Mouse (Mus musculus): ENCODE measurements at regions not wholly inside any gene's neighbourhood (a gene's known extent, or its start where the extent isn't known, plus 50 kb on each side); places are given as distances from the start of the nearest gene placed in this dataset.
"Not testable (repeated sequence)": the region's sequence is repeated elsewhere in the genome, so short reads cannot be mapped to it uniquely, and the experiment has no call there.

DNA sequence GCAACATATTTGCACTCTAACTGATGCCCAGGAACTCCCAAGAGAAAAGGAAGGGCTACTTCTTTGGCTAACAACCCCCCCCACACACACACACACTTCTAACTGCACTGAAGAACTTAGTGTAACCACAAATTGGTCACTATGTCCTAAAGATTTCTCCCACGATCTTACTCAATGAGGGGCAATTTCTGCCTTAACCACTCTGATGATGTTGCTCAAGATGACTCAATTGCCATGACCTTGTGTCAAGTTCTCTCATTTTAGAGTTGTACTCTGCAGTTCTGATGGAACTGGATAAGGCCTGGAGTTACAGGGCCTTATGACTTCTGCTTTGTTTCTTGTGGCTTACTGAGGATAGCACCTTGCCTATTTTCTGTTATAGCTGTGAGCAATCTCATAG is 81.7 kb downstream of the Sem1 start:
- no peak for DNase-seq (ENCODE audit: low read depth)

DNA sequence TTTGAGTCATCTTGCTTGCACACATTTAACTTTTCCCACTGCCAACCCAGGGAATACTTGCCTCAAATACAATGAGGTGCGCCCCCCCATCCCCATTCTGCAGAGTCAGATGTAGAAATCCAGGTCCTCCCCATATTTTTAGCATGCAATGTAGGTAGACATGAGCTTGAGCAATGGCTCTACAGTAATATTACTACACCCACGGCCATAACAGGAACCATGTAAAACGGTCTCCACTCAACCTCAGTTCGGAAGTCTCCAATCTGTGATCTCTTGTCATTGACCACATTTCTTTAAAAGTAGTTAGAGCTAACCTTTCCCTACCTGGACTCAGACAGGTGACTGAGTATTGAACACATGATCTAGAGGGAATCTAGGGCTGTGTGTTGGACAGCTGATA is 82.1 kb downstream of the Sem1 start:
- DNase-seq (ENCODE audit: low read depth), result no peak

GRCm38 (mm10) chr6:6488191-6488590 is 90.3 kb downstream of the Sem1 start:
- DNase-seq (ENCODE audit: low read depth), result no peak

DNA sequence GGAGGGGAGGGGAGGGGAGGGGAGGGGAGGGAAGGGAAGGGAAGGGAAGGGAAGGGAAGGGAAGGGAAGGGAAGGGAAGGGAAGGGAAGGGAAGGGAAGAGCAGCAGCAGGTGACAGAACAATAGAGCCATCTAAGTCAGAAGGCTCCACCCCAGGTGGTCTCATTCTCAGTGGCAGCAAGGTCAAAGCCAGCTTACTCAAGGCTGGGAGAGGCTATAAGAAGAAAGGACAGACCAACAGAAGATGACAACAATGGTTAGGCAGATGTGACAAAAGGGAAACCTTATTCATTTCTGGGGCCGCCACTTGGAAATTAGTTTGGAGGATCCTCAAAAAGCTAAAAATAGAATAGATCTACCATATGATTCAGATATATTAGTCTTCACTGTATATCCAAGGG is 96.9 kb downstream of the Sem1 start:
- not testable (repeated sequence) for DNase-seq (ENCODE audit: low read depth)

GRCm38 (mm10) chr6:6470397-6470796 is 108.1 kb downstream of the Sem1 start:
- DNase-seq (ENCODE audit: low read depth), result no peak

DNA sequence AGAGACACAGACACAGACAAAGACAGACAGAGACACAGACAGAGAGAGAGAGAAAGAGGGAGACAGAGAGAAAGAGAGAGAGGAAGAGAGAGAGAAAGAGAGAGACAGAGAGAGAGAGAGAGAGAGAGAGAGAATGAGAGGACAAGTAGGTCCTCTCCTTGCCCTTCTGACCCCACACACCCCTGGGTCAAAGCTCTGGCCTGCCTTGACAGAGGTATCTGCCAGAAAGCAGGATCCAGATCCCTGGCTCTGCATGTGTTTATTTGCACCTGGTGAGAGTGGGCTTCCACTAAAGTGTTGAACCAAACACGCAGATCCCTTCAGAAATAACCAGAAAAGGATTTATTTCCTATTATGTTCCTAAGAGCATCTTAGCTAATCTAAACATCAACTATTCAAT is 110.9 kb downstream of the Sem1 start:
- no peak for DNase-seq (ENCODE audit: low read depth)

GRCm38 (mm10) chr6:6466231-6466630 is 112.2 kb downstream of the Sem1 start:
- DNase-seq (ENCODE audit: low read depth), result no peak

DNA sequence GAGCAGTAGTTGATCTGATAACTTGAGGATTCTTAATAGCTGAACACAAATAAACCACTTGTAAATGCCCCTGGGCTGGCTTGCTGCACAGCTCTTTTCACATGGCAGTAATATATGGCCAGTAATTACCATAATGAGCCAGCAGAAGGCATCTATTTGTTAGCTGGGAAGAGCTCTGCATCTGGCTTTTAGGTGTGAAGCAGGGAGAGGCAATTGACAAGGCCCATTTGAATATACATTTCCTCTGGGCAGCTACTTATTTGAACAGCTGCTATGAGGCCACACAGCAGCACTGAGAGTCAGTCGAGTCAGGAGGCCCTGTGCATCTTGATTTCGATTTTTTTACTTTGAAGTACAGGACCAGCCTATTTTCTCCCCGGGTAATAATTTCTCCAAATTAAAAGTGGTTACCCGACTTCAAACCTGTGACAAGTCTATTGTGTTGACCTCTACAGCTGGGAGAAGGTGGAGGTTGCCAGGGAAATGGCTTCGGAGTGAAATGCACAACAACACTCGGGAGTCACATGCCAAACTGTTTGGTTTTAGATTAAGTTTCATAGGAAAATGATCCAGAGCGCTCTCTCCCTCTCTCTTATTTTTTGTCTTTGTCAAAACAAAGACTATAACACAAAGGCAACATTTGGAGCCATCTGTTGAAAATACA is 114.5 kb downstream of the Sem1 start:
- no peak for DNase-seq (ENCODE audit: low read depth)

- no peak for DNase-seq (ENCODE audit: low read depth)
Measured at GRCm38 (mm10) chr6:6459918-6460239, 118.6 kb downstream of the Sem1 start.

GRCm38 (mm10) chr6:6459006-6459917 is 119.2 kb downstream of the Sem1 start:
- DNase-seq (ENCODE audit: low read depth), result no peak

DNA sequence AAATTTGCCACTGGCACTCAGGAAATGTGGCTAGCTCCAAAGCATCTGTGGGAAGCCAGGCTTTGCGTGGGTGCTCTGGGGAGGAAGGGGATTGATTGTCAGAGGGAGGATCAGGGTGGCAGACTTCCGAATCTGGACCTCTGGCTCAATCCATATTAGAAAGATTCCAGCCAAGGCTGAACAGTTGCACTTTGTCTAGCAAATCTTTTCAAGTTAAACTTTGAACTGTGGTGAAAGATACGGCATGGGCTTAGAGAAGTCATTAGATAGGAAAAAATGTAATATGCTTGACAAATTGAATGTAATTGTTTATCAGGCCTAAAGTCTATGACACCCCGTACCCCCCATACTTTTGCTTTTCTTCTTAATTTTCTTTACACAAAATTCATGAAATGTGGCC is 120.7 kb downstream of the Sem1 start:
- DNase-seq (ENCODE audit: low read depth), result no peak

GRCm38 (mm10) chr6:6457001-6457400 is 121.5 kb downstream of the Sem1 start:
- DNase-seq (ENCODE audit: low read depth), result no peak

DNA sequence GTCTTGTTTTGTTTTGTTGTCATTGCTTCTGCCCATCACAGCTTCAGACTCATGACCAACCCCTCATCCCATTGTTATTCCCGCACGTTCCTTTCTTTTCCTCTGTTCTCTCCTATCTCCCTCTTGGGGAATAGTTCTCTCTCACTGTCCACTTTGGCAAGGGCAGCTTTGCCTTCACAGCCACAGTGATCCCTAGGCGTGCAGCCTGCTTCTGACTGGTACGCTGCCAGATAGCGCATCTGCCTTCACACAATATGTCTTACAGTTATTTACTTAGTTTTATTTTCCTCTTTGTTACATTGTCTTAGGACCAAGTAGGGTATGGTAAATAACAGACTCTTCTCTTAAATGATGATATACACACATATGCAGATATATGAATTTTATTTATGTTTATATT is 122.9 kb downstream of the Sem1 start:
- no peak for DNase-seq (ENCODE audit: low read depth)

DNA sequence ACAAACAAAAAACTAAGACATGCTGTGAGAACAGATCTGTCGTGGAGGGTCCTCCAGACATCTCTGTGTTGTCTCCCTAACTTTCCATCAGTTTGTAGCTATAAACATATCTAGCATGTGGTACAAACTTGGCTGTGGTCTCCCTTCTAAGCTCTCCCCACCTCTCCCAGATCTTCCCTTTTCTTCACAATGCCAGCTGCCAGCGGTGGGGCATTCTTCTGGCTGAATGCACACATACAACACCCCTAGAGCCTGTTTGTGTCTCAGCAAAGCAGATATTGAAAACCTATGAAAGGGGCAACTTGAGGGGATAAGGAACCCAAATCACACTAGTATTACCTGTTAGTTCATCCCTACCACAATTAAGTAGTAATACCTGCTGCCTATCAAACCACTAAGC is 124.1 kb downstream of the Sem1 start:
- no peak for DNase-seq (ENCODE audit: low read depth)

- no peak for DNase-seq (ENCODE audit: low read depth)
Measured at GRCm38 (mm10) chr6:6434855-6435254, 143.6 kb downstream of the Sem1 start.

GRCm38 (mm10) chr6:6434261-6434802 is 144.1 kb downstream of the Sem1 start:
- DNase-seq (ENCODE audit: low read depth), result no peak

- DNase-seq (ENCODE audit: low read depth), result no peak
Measured at GRCm38 (mm10) chr6:6433179-6433578, 145.3 kb downstream of the Sem1 start.

DNA sequence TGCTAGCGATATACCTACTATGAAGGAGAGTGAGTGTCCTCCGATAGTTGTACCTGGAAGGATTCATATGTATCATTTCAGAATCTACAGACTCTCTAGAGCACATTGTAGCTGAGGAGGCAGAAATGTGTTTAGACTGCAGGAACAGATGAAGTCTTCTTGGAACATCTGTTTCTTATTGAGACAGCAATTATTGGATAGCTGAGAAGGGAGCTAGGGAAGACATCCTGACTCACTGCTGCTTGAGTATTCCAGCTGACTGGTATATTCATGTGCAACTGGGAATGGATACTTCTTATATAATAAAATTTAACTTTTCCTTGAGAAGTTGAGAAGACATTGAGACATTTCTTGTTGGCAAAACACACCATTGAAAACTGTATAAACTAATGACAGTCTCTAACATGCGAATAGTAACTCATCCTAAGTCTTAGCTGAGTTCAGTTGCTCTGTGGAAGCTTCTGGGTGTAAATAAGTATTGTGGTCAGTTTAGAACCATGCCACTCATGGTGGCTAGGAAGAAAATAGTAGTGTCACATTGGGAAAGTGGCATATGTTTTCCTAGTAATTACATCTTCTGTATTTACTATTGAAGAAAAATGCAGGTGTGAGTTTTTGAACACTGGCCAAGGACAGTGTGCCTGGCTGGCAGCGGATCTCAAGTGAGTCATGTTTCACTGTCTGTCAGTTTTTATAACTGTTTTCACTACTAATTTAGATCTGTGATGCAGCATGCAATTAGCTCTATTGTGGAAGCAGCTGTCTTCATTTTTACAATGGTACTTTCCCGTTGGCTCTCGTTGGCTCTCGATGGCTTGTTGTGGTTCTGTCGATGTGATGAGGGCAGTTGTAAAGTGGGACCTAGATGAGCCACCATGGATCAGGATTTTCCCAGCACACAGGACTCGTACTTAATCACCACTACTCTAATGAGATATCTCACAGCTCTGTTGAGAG is 163.5 kb downstream of the Sem1 start:
- DNase-seq (ENCODE audit: low read depth), result no peak

- DNase-seq (ENCODE audit: low read depth), result no peak
Measured at GRCm38 (mm10) chr6:6397997-6398396, 180.5 kb downstream of the Sem1 start.

GRCm38 (mm10) chr6:6389454-6390445 is 172.8 kb upstream of the Slc25a13 start:
- no peak for DNase-seq (ENCODE audit: low read depth)
